Mouse (Mus musculus) liver, embryonic 11.5 days (tissue): ENCODE measurements at regions not wholly inside any gene's neighbourhood (a gene's known extent, or its start where the extent isn't known, plus 50 kb on each side); places are given as distances from the start of the nearest gene placed in this dataset.

Source experiments
- ATAC-seq: fragments of 200-750 bp; cut with Nextera tagmentation; replicated peaks from 2 replicates; pipeline ENCODE4 v1.8.0; 2017; ENCODE audit warnings: moderate number of reproducible peaks, mild to moderate bottlenecking, moderate TSS enrichment, moderate library complexity; ENCODE audit not compliant: low FRiP score
- DNase-seq: peaks from one replicate; pipeline ENCODE4 v3.0.0-alpha.2; 2017; ENCODE audit warnings: low spot score
- H3K27ac ChIP-seq: fragments of 300-500 bp; sonication (generic); 2 replicates; pipeline ENCODE4 v1.5.1; 2014; ENCODE audit warnings: mild to moderate bottlenecking, low read depth, low read length, control low read depth
- H3K27me3 ChIP-seq: fragments of 300-500 bp; sonication (generic); replicated peaks from 2 replicates; pipeline ENCODE4 v1.6.1; 2014; ENCODE audit warnings: low read length, mixed read lengths; ENCODE audit not compliant: control insufficient read depth, insufficient read depth
- H3K36me3 ChIP-seq: fragments of 300-500 bp; sonication (generic); 2 replicates; pipeline ENCODE4 v1.6.1; 2014; ENCODE audit warnings: mild to moderate bottlenecking, low read length, moderate library complexity, mixed read lengths; ENCODE audit not compliant: control insufficient read depth, insufficient read depth
- H3K4me1 ChIP-seq: fragments of 300-500 bp; sonication (generic); replicated peaks from 2 replicates; pipeline ENCODE4 v1.6.1; 2014; ENCODE audit warnings: low read length, mixed read lengths; ENCODE audit not compliant: control insufficient read depth, insufficient read depth
- H3K4me2 ChIP-seq: fragments of 300-500 bp; sonication (generic); 2 replicates; pipeline ENCODE4 v1.6.1; 2014; ENCODE audit warnings: mild to moderate bottlenecking, control low read depth, moderate library complexity
- H3K4me3 ChIP-seq: fragments of 300-500 bp; sonication (generic); 2 replicates; pipeline ENCODE4 v1.5.1; 2014; ENCODE audit warnings: low read depth, low read length, control low read depth
- H3K9ac ChIP-seq: fragments of 300-500 bp; sonication (generic); 2 replicates; pipeline ENCODE4 v1.6.1; 2014; ENCODE audit warnings: low read depth, low read length, control low read depth
- H3K9me3 ChIP-seq: fragments of 300-500 bp; sonication (generic); 2 replicates; pipeline ENCODE4 v1.6.1; 2016; ENCODE audit warnings: low read length, inconsistent platforms, mixed read lengths; ENCODE audit not compliant: control insufficient read depth
- WGBS: fragments of 180-500 bp; shearing (Covaris S2); extraction: QIAGEN DNeasy Blood & Tissue Kit; methylation state at CpG from one replicate; pipeline ENCODE4 v1.1.7; 2014; 5-methylcytosine and 5-hydroxymethylcytosine counted together

DNA sequence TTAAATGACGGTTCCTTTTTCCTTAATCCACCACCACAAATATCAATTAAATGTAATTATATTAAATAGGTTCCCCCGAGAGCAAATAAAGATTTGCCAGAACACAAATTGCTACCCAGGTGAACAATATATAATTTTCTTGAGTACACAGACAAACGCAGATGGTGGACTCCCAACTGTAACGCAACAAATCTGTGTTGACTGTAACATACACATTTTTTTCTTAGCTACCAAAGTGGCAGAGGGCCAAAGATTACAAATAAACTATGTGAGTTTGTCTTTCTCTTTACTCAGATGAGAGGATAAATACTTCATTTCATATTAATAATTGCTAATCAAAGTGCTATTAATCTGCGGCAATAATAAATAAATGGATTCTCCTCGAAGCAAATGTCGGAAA is 228.4 kb upstream of the Sfrp2 start:
- no peak overlapping the region for H3K27ac ChIP-seq
- no peak overlapping the region for H3K4me2 ChIP-seq
- no peaks in the 10 kb centered on the region for H3K4me1 ChIP-seq
- H3K9ac ChIP-seq, result no peak overlapping the region
- WGBS, result 80% methylated on average over 7 of the region's 7 CpGs
- H3K27me3 ChIP-seq, result no peaks in the 10 kb centered on the region
- DNase-seq (no peak), ATAC-seq (no peak)
- no peaks in the 10 kb centered on the region for H3K9me3 ChIP-seq
- H3K36me3 ChIP-seq, result no peaks in the 10 kb centered on the region
- H3K4me3 ChIP-seq, result no peak overlapping the region

DNA sequence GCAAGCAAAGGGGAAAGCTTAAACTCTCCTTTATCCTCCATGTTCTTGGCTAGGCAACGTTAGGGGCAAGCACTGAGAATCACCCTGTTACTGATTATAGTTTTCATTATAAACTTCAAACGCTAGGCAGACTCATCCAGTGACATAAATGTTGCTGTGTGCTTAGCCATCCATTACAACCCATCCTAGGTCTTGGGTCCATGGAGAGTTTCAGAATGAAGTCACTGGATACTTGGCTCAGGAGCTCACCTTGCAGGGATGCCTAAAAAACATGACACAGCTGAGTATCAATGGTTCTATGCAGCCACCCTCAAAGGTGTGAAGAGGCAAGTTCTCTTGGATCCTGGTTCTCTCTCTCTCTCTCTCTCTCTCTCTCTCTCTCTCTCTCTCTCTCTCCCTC is 227.2 kb upstream of the Sfrp2 start:
- Histone ChIP-seq H3K4me1 (no peaks in the 10 kb centered on the region), H3K36me3 (no peaks in the 10 kb centered on the region), H3K4me3 (no peak overlapping the region), H3K27me3 (no peaks in the 10 kb centered on the region), H3K27ac (no peak overlapping the region), H3K9me3 (no peaks in the 10 kb centered on the region), H3K4me2 (no peak overlapping the region), H3K9ac (no peak overlapping the region)
- 63% methylated on average over 2 of the region's 2 CpGs for WGBS
- DNase-seq (no peak), ATAC-seq (no peak)

DNA sequence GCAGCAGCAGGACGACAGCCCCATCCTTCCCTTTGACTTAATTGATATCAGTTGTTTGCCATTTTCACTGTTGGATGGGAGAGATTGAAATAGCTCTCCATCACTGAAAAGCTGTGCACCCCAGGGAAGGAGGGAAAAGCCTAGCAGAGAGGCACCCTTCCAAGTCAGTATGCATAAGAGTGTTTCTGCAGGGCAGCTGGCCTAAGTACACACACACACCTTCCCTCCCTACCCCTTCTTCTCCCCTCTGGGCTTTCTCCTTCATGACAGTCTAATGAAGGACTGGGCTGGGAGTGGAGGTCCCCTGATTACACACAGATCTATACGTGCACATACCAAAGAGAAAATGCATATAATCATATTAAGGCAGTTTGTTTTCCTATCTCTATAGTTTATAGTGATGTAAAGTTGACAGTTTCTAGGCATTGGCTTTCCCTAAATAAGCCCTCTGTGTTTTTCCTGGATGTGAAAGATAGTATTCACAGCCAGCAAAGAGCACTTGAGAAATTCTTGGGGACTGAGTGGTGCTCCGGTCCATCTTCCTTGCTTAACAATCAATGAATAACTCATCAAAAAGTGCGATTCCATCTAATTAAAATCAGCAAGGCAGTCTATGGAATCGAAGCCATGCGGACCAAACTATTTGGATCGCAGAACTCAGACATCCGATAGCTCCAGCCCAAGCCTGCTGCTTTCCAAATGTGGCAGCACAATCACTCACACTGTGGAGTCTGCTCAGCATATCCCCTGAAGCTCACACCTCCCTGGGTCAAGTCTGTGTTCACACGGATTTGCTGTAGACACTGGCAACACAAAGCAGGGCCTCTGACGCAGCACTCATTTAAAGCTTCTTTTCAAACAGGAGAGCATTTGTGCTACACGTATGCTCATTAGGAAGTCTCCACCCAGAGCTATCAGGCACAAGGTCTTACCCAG is 224.9 kb upstream of the Sfrp2 start:
- no peaks in the 10 kb centered on the region for H3K9me3 ChIP-seq
- ATAC-seq (no peak), DNase-seq (no peak)
- no peak overlapping the region for H3K27ac ChIP-seq
- H3K27me3 ChIP-seq, result no peaks in the 10 kb centered on the region
- H3K9ac ChIP-seq, result no peak overlapping the region
- no peaks in the 10 kb centered on the region for H3K36me3 ChIP-seq
- no peak overlapping the region for H3K4me2 ChIP-seq
- no peaks in the 10 kb centered on the region for H3K4me1 ChIP-seq
- H3K4me3 ChIP-seq, result no peak overlapping the region
- WGBS, result 72% methylated on average over 11 of the region's 11 CpGs

DNA sequence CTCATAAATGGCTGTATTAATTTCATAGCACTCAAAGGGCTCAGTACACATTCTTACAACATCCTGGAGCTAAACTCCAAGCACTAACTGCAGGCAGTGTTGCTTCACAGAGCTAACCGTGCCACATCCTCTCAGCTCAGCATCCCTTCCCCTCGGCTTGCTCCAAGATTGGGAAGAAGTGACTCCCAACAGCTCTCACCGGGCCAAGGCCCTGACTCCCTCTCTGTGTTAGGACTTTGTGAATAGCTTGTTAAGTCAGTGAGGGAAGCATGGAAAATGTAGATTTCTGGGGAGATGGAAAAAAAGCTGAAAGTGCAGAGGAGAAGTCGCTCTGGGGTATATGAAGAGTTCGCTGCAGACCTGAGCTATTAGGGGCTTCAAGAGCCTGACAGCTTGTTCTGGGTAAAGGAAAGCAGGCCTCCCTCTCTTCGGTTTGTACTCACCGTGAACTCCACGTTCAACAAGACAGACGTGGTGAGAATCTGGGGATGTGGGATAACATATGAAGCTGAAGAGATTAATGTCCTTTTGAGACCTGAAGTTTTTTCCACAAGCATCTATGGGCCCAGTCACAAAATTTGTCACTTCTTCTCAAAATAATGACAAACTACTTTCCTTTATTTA is 213.5 kb upstream of the Sfrp2 start:
- ATAC-seq (no peak), DNase-seq (no peak)
- no peak overlapping the region for H3K4me3 ChIP-seq
- 0 out of 2 replicates have a peak overlapping the region, but pooled peaks have one; percentile 7 for H3K27ac ChIP-seq
- H3K27me3 ChIP-seq, result no peaks in the 10 kb centered on the region
- no peaks in the 10 kb centered on the region for H3K36me3 ChIP-seq
- H3K9ac ChIP-seq, result no peak overlapping the region
- H3K4me2 ChIP-seq, result no peak overlapping the region
- WGBS, result 74% methylated on average over 9 of the region's 9 CpGs
- no peaks in the 10 kb centered on the region for H3K9me3 ChIP-seq
- H3K4me1 ChIP-seq, result no peaks in the 10 kb centered on the region

DNA sequence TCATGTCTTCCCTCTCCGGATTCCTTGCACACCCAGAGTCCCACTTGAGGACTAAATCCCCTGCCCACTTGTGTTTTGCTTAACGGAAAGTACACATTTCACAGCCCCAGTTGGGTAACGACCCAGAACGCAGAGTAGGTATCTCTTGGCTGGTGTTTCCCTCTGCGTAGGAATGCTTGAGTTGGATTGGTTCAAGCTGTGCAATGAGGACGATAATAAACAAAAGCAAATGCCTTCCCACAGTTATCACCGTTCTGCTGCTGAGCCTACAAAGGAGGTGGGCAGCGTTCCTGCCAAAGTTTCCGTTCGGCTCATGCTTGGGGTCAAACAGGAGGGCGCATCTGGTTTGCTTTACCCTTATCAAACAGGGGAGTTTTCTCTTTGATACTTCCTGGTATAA is 212.3 kb upstream of the Sfrp2 start:
- Histone ChIP-seq H3K9ac (no peak overlapping the region), H3K9me3 (no peaks in the 10 kb centered on the region), H3K4me1 (no peaks in the 10 kb centered on the region), H3K27ac (no peak overlapping the region), H3K27me3 (no peaks in the 10 kb centered on the region), H3K4me3 (no peak overlapping the region), H3K4me2 (no peak overlapping the region), H3K36me3 (no peaks in the 10 kb centered on the region)
- WGBS, result 60% methylated on average over 11 of the region's 11 CpGs
- DNase-seq, result no peak
- no peak for ATAC-seq

DNA sequence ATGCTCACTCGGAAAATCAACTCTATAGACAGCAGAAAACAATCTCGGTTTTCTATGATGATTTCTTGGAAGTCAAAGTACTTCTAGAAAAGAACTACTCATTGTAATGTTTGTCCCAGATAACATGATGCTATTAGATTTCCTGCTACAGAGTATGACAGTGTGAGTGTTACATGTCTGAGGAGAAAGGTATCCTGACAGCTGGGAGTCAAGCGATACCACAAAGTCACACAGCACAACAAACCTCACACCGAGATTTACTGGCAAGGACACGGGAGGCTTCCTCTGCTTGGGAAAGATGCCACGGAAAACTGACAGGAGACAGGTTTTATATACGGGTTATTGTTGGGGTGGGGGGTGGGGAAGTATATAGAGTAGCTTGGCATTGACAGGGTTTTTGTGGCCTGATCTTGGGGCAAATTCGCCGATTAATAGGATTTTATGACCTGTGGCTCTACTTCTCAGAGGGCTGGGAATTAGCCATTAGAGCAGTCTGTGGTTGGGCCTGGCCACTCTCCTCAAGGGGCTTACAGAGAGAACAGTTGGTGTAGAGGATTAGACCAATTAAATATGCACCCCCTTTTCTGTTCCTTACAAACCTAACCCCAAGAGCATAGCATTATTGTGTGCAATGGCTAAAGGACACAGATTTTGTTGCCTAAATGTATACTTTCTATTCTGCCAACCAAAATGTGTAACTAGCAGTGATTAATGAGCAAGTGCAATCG is 209.2 kb upstream of the Sfrp2 start:
- H3K36me3 ChIP-seq, result no peaks in the 10 kb centered on the region
- no peak overlapping the region for H3K4me2 ChIP-seq
- 79% methylated on average over 10 of the region's 10 CpGs for WGBS
- H3K4me1 ChIP-seq, result no peaks in the 10 kb centered on the region
- no peak overlapping the region for H3K27ac ChIP-seq
- no peaks in the 10 kb centered on the region for H3K9me3 ChIP-seq
- ATAC-seq (no peak), DNase-seq (no peak)
- no peak overlapping the region for H3K9ac ChIP-seq
- H3K4me3 ChIP-seq, result no peak overlapping the region
- H3K27me3 ChIP-seq, result no peaks in the 10 kb centered on the region

DNA sequence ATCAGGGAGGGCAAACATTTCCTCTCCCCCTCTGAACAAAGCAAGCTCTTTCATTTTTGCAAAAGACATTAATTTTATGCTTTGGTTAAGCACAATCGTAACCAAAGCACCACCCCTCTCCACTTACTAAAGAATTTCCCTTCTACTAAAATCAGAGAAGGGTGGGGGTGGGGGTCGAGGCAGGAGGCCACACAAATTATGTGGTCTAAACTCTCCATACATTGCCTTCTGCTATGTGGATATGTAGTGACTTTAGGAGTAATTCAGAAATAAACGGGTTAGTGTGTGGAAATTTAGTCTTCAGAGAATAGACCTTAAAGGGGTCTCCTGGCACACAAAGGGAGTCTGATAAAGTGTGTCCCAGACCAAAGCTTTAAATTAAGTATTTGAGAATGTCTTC is 204.1 kb upstream of the Sfrp2 start:
- DNase-seq (no peak), ATAC-seq (no peak)
- Histone ChIP-seq H3K4me2 (no peak overlapping the region), H3K36me3 (no peaks in the 10 kb centered on the region), H3K27ac (no peak overlapping the region), H3K4me1 (no peaks in the 10 kb centered on the region), H3K4me3 (no peak overlapping the region), H3K27me3 (no peaks in the 10 kb centered on the region), H3K9ac (no peak overlapping the region), H3K9me3 (no peaks in the 10 kb centered on the region)
- 66% methylated on average over 3 of the region's 3 CpGs for WGBS

DNA sequence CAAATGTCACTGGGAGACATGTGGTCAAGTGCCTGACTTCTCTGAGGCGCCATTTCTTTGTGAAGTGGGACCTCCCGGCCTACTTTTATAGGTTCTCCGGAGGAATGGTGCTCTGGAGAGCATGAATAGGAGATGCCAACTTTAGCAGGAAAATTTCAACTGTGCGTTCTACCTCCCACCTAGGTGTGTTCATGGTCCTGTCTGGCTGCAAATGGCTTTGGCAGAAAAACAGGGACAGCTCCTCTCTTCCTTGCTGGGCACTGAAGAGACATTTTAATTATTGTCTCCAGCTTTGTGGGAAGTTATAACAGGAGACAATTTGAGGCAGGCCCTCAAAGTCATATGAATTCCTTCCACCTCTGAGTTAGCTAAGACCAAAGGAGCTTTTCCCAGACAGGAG is 190.6 kb upstream of the Sfrp2 start:
- WGBS, result 81% methylated on average over 4 of the region's 4 CpGs
- DNase-seq, result no peak

More for the DNA sequence above, 190.6 kb upstream of the Sfrp2 start:
- Histone ChIP-seq H3K4me2 (no peak overlapping the region), H3K27ac (no peak overlapping the region), H3K36me3 (no peaks in the 10 kb centered on the region), H3K9ac (no peak overlapping the region), H3K4me3 (no peak overlapping the region), H3K9me3 (no peaks in the 10 kb centered on the region), H3K4me1 (no peaks in the 10 kb centered on the region), H3K27me3 (no peaks in the 10 kb centered on the region)
- no peak for ATAC-seq
